Mouse (Mus musculus) neutrophil, adult 83 days (primary cell): Measurements from ENCODE around the gene Clic6. TPM values are rescaled to one million over a fixed set of nuclear protein-coding genes. Genes with fewer than 3 reads are reported as not detected.

Experiments used
- total RNA-seq, 2 experiments: library from RNA; stranded (reverse); gene quantifications; one replicate each; pipeline ENCODE4 v1.2.4; 2023

Clic6 gene
- total RNA-seq: not detected

GRCm38 (mm10) chr16:92485436-92485835 is at the start of gene Clic6:
Clic6 (plus strand) TSS chr16:92485736.

DNA sequence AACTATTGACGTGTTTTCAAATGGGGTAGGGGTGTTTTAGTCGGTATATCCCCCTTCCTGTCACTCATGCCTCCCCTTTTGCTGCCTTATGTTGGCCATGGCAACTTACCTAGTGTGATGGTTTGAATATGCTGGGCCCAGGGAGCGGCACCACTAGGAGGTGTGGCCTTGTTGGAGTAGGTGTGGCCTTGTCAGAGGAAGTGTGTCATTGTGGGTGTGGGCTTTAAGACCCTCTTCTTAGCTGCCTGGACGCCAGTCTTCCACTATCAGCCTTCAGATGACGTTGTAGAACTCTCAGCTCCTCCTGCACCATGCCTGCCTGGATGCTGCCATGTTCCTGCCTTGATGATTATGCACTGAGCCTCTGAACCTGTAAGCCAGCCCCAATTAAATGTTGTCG is 14.8 kb upstream of the Clic6 start, which contains the start of gene Rcan1:
TSS of gene Rcan1 (minus strand) at position 162 of the 400 bp plus-strand sequence.

Other genes starting within 250 kb of the Clic6 start
- not detected for gene Kcne2, start 193.3 kb upstream of the Clic6 start, total RNA-seq
- 10 to 100 TPM; 17.0 to 18.1 TPM for gene Smim11, start 184.4 kb upstream of the Clic6 start, total RNA-seq
- not detected for gene Fam243, start 164.3 kb upstream of the Clic6 start, total RNA-seq
- gene Kcne1, start 126.3 kb upstream of the Clic6 start, total RNA-seq: not detected
- gene Rcan1, start 14.9 kb upstream of the Clic6 start, total RNA-seq: 1 to 10 TPM; 7.9 to 9.5 TPM